Mouse (Mus musculus): ENCODE measurements at regions not wholly inside any gene's neighbourhood (a gene's known extent, or its start where the extent isn't known, plus 50 kb on each side); places are given as distances from the start of the nearest gene placed in this dataset.

GRCm38 (mm10) chrX:76942136-76942535 is 339.4 kb upstream of the Cldn34d start:
- Histone ChIP-seq H3K4me2 (ENCODE audit: low read length) (no peak overlapping the region), H3K36me3 (ENCODE audit: insufficient read depth, low read length) (no peaks in the 10 kb centered on the region), H3K4me1 (replicated peaks; ENCODE audit: insufficient read depth, low read length) (no peaks in the 10 kb centered on the region), H3K27me3 (ENCODE audit: insufficient read depth, low read length) (no peaks in the 10 kb centered on the region), H3K27ac (no peak overlapping the region), H3K9ac (ENCODE audit: low read depth, low read length) (no peak overlapping the region), H3K9me3 (replicated peaks; ENCODE audit: low read length) (no peaks in the 10 kb centered on the region), H3K4me3 (replicated peaks; ENCODE audit: low read depth, low read length) (no peak overlapping the region)
- DNase-seq (ENCODE audit: low spot score) = no peak
- WGBS = 83% methylated on average over 3 of the region's 3 CpGs
- no peak for ATAC-seq (replicated peaks; ENCODE audit: low FRiP score, low read depth)
- TF ChIP-seq CTCF (IDR thresholded peaks at IDR 0.05; ENCODE audit: low read depth) = no peak

GRCm38 (mm10) chrX:76938315-76938714 is 335.6 kb upstream of the Cldn34d start:
- H3K9me3 ChIP-seq (replicated peaks; ENCODE audit: low read length) = no peaks in the 10 kb centered on the region
- H3K36me3 ChIP-seq (ENCODE audit: insufficient read depth, low read length) = no peaks in the 10 kb centered on the region
- DNase-seq (ENCODE audit: low spot score) (peak; percentile 1), ATAC-seq (replicated peaks; ENCODE audit: low FRiP score, low read depth) (peak; percentile 84)
- no peak for TF ChIP-seq CTCF (IDR thresholded peaks at IDR 0.05; ENCODE audit: low read depth)
- H3K4me2 ChIP-seq (ENCODE audit: low read length) = no peak overlapping the region
- no peaks in the 10 kb centered on the region for H3K4me1 ChIP-seq (replicated peaks; ENCODE audit: insufficient read depth, low read length)
- H3K27ac ChIP-seq = no peak overlapping the region
- no peaks in the 10 kb centered on the region for H3K27me3 ChIP-seq (ENCODE audit: insufficient read depth, low read length)
- WGBS = 56% methylated on average over 1 of the region's 1 CpGs
- H3K9ac ChIP-seq (ENCODE audit: low read depth, low read length) = no peak overlapping the region
- no peak overlapping the region for H3K4me3 ChIP-seq (replicated peaks; ENCODE audit: low read depth, low read length)
